Mouse (Mus musculus): ENCODE data around the gene Map2k4. TPM values are rescaled to one million over a fixed set of nuclear protein-coding genes. Genes with fewer than 3 reads are reported as not detected.

Map2k4 gene
- polyA plus RNA-seq, 1 experiment from 2014 or later = 75.0 TPM

DNA sequence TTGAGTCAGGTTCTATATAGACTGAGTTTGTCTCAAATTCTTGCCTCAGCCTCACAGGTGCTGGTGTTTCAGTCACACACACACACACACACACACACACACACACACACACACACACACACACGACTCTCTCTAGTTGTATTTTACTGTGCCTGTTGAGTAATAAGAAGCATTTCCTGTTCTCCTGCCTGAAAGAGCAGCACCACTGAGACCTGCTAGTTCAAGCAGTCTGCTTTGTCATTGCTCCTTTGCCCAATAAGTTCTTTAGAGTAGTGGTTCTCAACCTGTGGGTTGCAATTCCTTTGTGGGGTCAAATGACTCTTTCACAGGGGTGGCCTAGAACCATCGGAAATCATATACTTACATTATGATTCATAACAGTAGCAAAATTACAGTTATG is 47.7 kb downstream of the Map2k4 start:
- DNase-seq (ENCODE audit: low spot score) = no peak
- Histone ChIP-seq H3K9ac (ENCODE audit: low read length) (no peak overlapping the region), H3K4me2 (ENCODE audit: low read depth, low read length, severe bottlenecking) (no peak overlapping the region), H3K4me3 (ENCODE audit: low read depth, low read length) (no peak overlapping the region), H3K27me3 (ENCODE audit: control insufficient read depth, insufficient read depth, low read length) (no peaks in the 10 kb centered on the region), H3K36me3 (ENCODE audit: control insufficient read depth, insufficient read depth, low read length) (no peaks in the 10 kb centered on the region), H3K4me1 (replicated peaks; ENCODE audit: control insufficient read depth, insufficient read depth, low read length) (no peaks in the 10 kb centered on the region), H3K27ac (ENCODE audit: low read depth, low read length) (no peak overlapping the region), H3K9me3 (ENCODE audit: control insufficient read depth, low read length) (no peaks in the 10 kb centered on the region)
- ATAC-seq (replicated peaks; ENCODE audit: low FRiP score) = no peak
- 97% methylated on average over 2 of the region's 2 CpGs for WGBS

DNA sequence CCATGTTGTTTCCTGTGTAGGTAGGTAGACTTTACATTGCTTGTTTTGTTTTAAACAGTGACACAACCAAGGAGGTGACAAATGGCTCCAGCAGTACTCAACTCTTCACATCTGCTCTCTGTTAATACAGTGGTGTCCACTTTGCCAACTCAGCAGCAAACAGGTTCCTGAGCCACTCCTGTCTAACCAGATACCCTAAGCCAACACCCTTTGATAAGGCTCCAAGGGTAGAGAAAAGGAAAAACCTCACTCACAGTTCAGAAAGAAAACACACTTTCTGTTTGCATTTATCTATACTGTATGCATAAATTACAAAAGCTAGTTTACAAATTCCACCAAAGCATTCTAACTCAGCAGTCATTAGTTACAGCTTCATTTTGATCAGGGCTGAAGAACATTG is 48.2 kb downstream of the Map2k4 start:
- no peak overlapping the region for H3K4me2 ChIP-seq (ENCODE audit: low read depth, low read length, severe bottlenecking)
- H3K4me1 ChIP-seq (replicated peaks; ENCODE audit: control insufficient read depth, insufficient read depth, low read length) = no peaks in the 10 kb centered on the region
- no peak for DNase-seq (ENCODE audit: low spot score)
- no peaks in the 10 kb centered on the region for H3K36me3 ChIP-seq (ENCODE audit: control insufficient read depth, insufficient read depth, low read length)
- ATAC-seq (replicated peaks; ENCODE audit: low FRiP score) = no peak
- no peak overlapping the region for H3K27ac ChIP-seq (ENCODE audit: low read depth, low read length)
- no peak overlapping the region for H3K4me3 ChIP-seq (ENCODE audit: low read depth, low read length)
- H3K9ac ChIP-seq (ENCODE audit: low read length) = no peak overlapping the region
- no peaks in the 10 kb centered on the region for H3K9me3 ChIP-seq (ENCODE audit: control insufficient read depth, low read length)
- H3K27me3 ChIP-seq (ENCODE audit: control insufficient read depth, insufficient read depth, low read length) = no peaks in the 10 kb centered on the region

DNA sequence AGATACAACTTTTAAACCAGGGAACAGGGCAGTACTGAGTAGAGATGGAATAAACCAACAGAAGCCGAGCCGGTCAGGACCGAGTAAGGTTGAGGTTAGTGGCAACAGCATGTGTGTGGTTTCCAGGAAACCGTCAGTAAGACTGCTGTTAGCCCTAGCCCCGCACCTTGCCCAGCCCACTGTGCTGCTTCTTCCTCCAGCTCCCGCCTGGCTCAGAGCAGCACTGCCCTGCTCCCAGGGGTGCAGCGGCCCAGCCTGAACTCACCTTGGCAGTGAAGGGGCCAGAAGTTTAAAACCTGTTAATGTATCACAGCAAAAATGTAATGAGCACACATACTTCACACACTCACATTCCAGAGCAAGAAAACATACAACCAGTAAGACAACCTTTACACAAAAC is 53.4 kb downstream of the Map2k4 start:
- Histone ChIP-seq H3K9ac (ENCODE audit: low read length) (no peak overlapping the region), H3K4me3 (ENCODE audit: low read depth, low read length) (no peak overlapping the region), H3K27ac (ENCODE audit: low read depth, low read length) (no peak overlapping the region), H3K36me3 (ENCODE audit: control insufficient read depth, insufficient read depth, low read length) (no peaks in the 10 kb centered on the region), H3K4me2 (ENCODE audit: low read depth, low read length, severe bottlenecking) (no peak overlapping the region), H3K27me3 (ENCODE audit: control insufficient read depth, insufficient read depth, low read length) (no peaks in the 10 kb centered on the region), H3K4me1 (replicated peaks; ENCODE audit: control insufficient read depth, insufficient read depth, low read length) (no peaks in the 10 kb centered on the region), H3K9me3 (ENCODE audit: control insufficient read depth, low read length) (no peaks in the 10 kb centered on the region)
- WGBS = 88% methylated on average over 7 of the region's 7 CpGs
- ATAC-seq (replicated peaks; ENCODE audit: low FRiP score) = no peak
- no peak for DNase-seq (ENCODE audit: low spot score)

DNA sequence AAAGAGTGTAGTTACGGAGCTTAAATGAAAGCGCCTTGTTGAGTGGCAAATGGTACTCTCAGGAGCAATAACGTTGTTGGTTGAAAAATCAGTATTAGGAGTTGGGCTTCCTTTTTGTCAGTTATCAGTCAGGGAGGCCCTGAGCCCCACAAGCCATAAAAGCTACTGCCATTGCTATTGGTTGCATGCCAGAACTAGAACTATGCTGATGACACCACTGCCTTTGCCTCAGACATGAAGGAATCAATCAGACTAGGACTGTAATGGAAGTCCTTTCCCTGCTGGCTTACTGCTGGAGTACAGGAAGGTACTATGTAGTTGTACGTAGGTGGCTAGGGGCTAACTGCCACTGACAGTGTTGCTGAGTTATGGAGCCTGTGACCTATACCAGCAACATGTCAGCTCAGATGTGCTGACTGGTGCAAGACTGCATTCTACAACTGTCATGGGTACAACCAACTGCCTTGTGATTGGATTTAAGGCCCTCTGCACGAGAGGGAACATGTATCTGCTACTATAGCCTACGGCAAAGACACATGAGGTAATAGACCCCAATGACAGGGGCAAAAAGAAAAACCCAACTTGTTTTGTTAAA is 58.4 kb downstream of the Map2k4 start:
- Histone ChIP-seq H3K27me3 (ENCODE audit: control insufficient read depth, insufficient read depth, low read length) (no peaks in the 10 kb centered on the region), H3K9ac (ENCODE audit: low read length) (no peak overlapping the region), H3K4me1 (replicated peaks; ENCODE audit: control insufficient read depth, insufficient read depth, low read length) (no peaks in the 10 kb centered on the region), H3K4me3 (ENCODE audit: low read depth, low read length) (no peak overlapping the region), H3K9me3 (ENCODE audit: control insufficient read depth, low read length) (no peaks in the 10 kb centered on the region), H3K4me2 (ENCODE audit: low read depth, low read length, severe bottlenecking) (no peak overlapping the region), H3K36me3 (ENCODE audit: control insufficient read depth, insufficient read depth, low read length) (no peaks in the 10 kb centered on the region; the same call in 1 of the 2 replicates), H3K27ac (ENCODE audit: low read depth, low read length) (no peak overlapping the region)
- ATAC-seq (replicated peaks; ENCODE audit: low FRiP score) = no peak
- WGBS = 93% methylated on average over 6 of the region's 6 CpGs
- DNase-seq (ENCODE audit: low spot score) = no peak

DNA sequence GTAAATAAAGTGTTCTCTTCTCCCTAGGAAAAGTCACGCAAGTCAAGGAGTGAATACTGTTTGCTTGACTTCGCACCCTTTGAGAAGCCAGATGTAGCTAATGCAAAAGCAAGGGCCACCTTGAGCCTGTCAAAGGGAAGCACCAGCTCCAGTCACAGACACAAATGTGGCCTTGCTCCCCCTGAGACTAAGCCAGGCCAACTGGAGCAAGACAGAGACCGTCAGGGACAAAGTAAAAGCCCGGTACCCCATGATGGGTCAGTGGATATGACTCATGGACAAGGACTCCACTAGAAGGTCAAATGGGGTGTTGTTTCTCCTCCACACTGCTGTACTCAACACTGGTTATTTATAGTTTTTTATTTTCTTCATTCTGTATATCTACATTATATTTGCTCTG is 59.2 kb downstream of the Map2k4 start:
- no peaks in the 10 kb centered on the region for H3K27me3 ChIP-seq (ENCODE audit: control insufficient read depth, insufficient read depth, low read length)
- no peaks in the 10 kb centered on the region for H3K9me3 ChIP-seq (ENCODE audit: control insufficient read depth, low read length)
- H3K4me3 ChIP-seq (ENCODE audit: low read depth, low read length) = no peak overlapping the region
- no peak overlapping the region for H3K27ac ChIP-seq (ENCODE audit: low read depth, low read length)
- ATAC-seq (replicated peaks; ENCODE audit: low FRiP score) = no peak
- H3K36me3 ChIP-seq (ENCODE audit: control insufficient read depth, insufficient read depth, low read length) = no peaks in the 10 kb centered on the region; the same call in 1 of the 2 replicates
- no peaks in the 10 kb centered on the region for H3K4me1 ChIP-seq (replicated peaks; ENCODE audit: control insufficient read depth, insufficient read depth, low read length)
- 96% methylated on average over 4 of the region's 4 CpGs for WGBS
- H3K9ac ChIP-seq (ENCODE audit: low read length) = no peak overlapping the region
- DNase-seq (ENCODE audit: low spot score) = no peak
- H3K4me2 ChIP-seq (ENCODE audit: low read depth, low read length, severe bottlenecking) = no peak overlapping the region

DNA sequence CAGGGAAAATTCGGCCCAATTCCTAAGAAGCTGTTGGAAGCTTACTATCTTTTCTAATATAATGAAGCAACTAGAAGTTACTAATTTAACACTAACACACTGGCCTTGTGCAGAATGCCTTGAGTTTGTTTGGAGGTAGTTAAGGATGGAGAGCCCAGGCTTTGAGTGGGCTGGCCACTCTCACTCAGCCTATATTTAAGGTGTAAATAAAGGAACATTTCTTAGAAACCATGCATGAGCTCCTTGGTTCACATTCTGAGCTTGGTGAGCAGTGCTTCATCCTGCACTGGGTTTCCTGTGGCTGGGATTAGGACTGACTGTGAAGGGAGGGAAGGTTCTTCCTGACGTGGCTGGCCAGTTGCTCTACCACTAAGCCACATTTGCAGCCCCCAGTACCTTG is 64.4 kb downstream of the Map2k4 start:
- DNase-seq (ENCODE audit: low spot score) (no peak), ATAC-seq (replicated peaks; ENCODE audit: low FRiP score) (no peak)
- Histone ChIP-seq H3K9me3 (ENCODE audit: control insufficient read depth, low read length) (no peaks in the 10 kb centered on the region), H3K27ac (ENCODE audit: low read depth, low read length) (no peak overlapping the region), H3K27me3 (ENCODE audit: control insufficient read depth, insufficient read depth, low read length) (no peaks in the 10 kb centered on the region), H3K4me3 (ENCODE audit: low read depth, low read length) (no peak overlapping the region), H3K4me2 (ENCODE audit: low read depth, low read length, severe bottlenecking) (no peak overlapping the region), H3K36me3 (ENCODE audit: control insufficient read depth, insufficient read depth, low read length) (no peaks in the 10 kb centered on the region; the same call in 1 of the 2 replicates), H3K4me1 (replicated peaks; ENCODE audit: control insufficient read depth, insufficient read depth, low read length) (no peaks in the 10 kb centered on the region), H3K9ac (ENCODE audit: low read length) (no peak overlapping the region)
- 94% methylated on average over 2 of the region's 2 CpGs for WGBS

DNA sequence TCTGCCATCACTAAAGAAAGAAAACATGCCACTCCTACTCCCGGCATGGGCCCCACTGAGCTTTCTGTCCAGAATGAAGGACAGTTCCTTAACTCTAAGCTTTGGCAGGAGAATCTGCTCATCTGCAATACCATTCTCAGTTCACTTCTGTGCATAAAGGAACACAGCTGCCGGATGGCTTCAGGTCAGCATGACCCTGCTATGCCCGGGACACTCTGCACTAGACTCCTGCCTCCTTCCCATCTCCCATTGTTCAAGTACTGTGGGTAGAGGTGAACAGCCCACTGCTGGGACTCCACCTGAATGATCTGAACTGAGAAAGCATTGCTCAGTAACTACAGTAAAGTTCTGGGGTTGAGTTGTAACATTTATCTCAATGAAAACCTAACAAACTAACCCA is 66.5 kb downstream of the Map2k4 start:
- Histone ChIP-seq H3K9me3 (ENCODE audit: control insufficient read depth, low read length) (no peaks in the 10 kb centered on the region), H3K4me1 (replicated peaks; ENCODE audit: control insufficient read depth, insufficient read depth, low read length) (no peaks in the 10 kb centered on the region), H3K27me3 (ENCODE audit: control insufficient read depth, insufficient read depth, low read length) (no peaks in the 10 kb centered on the region), H3K9ac (ENCODE audit: low read length) (no peak overlapping the region), H3K4me2 (ENCODE audit: low read depth, low read length, severe bottlenecking) (no peak overlapping the region), H3K27ac (ENCODE audit: low read depth, low read length) (no peak overlapping the region), H3K4me3 (ENCODE audit: low read depth, low read length) (no peak overlapping the region), H3K36me3 (ENCODE audit: control insufficient read depth, insufficient read depth, low read length) (no peaks in the 10 kb centered on the region; the same call in 1 of the 2 replicates)
- DNase-seq (ENCODE audit: low spot score) (no peak), ATAC-seq (replicated peaks; ENCODE audit: low FRiP score) (no peak)
- 75% methylated on average over 3 of the region's 3 CpGs for WGBS

DNA sequence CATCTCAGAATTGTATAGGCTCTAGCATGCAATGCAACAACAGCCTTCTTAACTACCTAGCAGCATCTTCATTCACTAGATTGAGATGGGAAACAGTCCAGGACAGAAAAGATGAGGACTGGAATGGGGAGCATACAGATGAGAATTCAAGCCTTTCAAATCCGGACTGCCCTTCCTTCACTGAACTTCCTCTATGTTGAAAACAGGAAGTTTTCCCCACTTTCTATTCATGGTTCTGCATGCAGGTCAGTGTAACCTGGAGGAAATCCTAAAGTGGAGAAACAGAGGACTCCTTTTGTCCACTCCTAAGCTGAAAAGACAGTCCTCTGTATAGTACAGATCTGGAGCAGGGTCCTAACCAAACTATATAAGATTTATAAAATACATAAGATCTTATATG is 68.1 kb downstream of the Map2k4 start:
- no peak overlapping the region for H3K4me3 ChIP-seq (ENCODE audit: low read depth, low read length)
- 90% methylated on average over 1 of the region's 1 CpGs for WGBS
- DNase-seq (ENCODE audit: low spot score) = no peak

DNA sequence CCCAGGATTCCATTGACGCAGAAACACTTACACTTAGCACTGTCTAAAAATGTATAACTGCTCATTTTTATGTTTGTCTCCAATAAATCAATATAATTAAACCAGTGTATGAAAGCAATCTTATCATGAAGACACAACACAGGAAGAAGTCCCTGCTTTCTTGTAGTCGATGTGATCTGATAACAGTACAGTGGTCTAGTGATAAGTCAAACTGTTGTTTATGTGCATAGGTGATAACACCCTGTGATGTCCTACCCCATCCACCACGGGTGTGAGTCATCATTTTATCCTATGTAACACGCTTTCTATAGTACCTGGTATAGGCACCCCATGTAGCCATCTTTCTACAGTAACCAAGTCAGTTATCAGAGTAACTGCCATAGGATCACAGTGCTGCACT is 74.3 kb downstream of the Map2k4 start:
- Histone ChIP-seq H3K4me3 (ENCODE audit: low read depth, low read length) (no peak overlapping the region), H3K4me1 (replicated peaks; ENCODE audit: control insufficient read depth, insufficient read depth, low read length) (no peaks in the 10 kb centered on the region), H3K27ac (ENCODE audit: low read depth, low read length) (no peak overlapping the region), H3K9me3 (ENCODE audit: control insufficient read depth, low read length) (no peaks in the 10 kb centered on the region), H3K9ac (ENCODE audit: low read length) (no peak overlapping the region), H3K36me3 (ENCODE audit: control insufficient read depth, insufficient read depth, low read length) (no peaks in the 10 kb centered on the region), H3K4me2 (ENCODE audit: low read depth, low read length, severe bottlenecking) (no peak overlapping the region), H3K27me3 (ENCODE audit: control insufficient read depth, insufficient read depth, low read length) (no peaks in the 10 kb centered on the region)
- no peak for DNase-seq (ENCODE audit: low spot score)
- 93% methylated on average over 4 of the region's 4 CpGs for WGBS
- ATAC-seq (replicated peaks; ENCODE audit: low FRiP score) = no peak

More for the DNA sequence above, 68.1 kb downstream of the Map2k4 start:
- no peaks in the 10 kb centered on the region for H3K9me3 ChIP-seq (ENCODE audit: control insufficient read depth, low read length)
- no peaks in the 10 kb centered on the region; the same call in 1 of the 2 replicates for H3K36me3 ChIP-seq (ENCODE audit: control insufficient read depth, insufficient read depth, low read length)
- ATAC-seq (replicated peaks; ENCODE audit: low FRiP score) = no peak
- no peaks in the 10 kb centered on the region for H3K27me3 ChIP-seq (ENCODE audit: control insufficient read depth, insufficient read depth, low read length)
- no peak overlapping the region for H3K9ac ChIP-seq (ENCODE audit: low read length)
- no peaks in the 10 kb centered on the region for H3K4me1 ChIP-seq (replicated peaks; ENCODE audit: control insufficient read depth, insufficient read depth, low read length)
- H3K4me2 ChIP-seq (ENCODE audit: low read depth, low read length, severe bottlenecking) = no peak overlapping the region
- H3K27ac ChIP-seq (ENCODE audit: low read depth, low read length) = no peak overlapping the region

Data from forebrain, embryonic 11.5 days (tissue).